Mouse (Mus musculus): ENCODE measurements around the gene Slc9a7. TPM values are rescaled to one million over a fixed set of nuclear protein-coding genes. Genes with fewer than 3 reads are reported as not detected.
A peak's percentile ranks its signal among the peaks of the same experiment; 100 is the strongest.

The Slc9a7 gene
- total and polyA plus RNA-seq, 3 experiments = 2.1 to 4.8 (median 3.8) TPM

DNA sequence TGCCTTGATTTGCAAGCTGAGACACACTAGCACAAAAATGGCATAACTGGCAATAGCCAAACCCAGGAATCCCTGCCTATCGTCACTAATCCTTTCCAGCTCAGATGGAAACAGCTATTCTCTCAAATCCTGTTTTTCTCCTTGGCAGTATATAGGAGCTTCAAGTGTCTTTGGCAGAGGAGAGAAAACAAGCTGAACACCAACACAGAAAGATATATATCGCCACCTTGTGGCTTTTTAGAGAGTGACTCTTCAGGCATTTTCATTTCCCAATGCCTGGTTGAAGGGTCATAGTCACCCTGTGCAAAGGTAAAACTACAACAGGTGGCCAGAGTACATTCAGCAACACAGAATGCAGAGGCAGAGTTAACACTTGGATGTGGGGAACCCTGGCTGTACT lies 134.1 kb downstream of the Slc9a7 start:
- H3K4me3 ChIP-seq = no peak overlapping the region
- H3K4me1 ChIP-seq (ENCODE audit: control insufficient read depth, insufficient read depth, low read length) = peaks cover 3% of the 10 kb centered on the region
- 5% methylated on average over 2 of the region's 2 CpGs for WGBS
- no peaks in the 10 kb centered on the region for H3K36me3 ChIP-seq (ENCODE audit: control insufficient read depth, insufficient read depth, low read length)
- H3K27me3 ChIP-seq (ENCODE audit: control insufficient read depth, insufficient read depth, low read length) = no peaks in the 10 kb centered on the region
- no peaks in the 10 kb centered on the region for H3K79me2 ChIP-seq (replicated peaks; ENCODE audit: control insufficient read depth, insufficient read depth, low read length)
- H3K9ac ChIP-seq (ENCODE audit: low read depth, low read length) = no peak overlapping the region
- intact Hi-C loops (cut with DNase I) = loop anchor here (1.0 kb wide), 1 partner anchor 136 kb away; no protein-coding TSS in a partner anchor
- TF ChIP-seq POLR2A (IDR thresholded peaks at IDR 0.05; ENCODE audit: insufficient read depth, low read depth, low read length) (no peak), CTCF (IDR thresholded peaks at IDR 0.05) (peak; percentile 74)
- H3K27ac ChIP-seq = no peak overlapping the region
- DNase-seq = no peak

DNA sequence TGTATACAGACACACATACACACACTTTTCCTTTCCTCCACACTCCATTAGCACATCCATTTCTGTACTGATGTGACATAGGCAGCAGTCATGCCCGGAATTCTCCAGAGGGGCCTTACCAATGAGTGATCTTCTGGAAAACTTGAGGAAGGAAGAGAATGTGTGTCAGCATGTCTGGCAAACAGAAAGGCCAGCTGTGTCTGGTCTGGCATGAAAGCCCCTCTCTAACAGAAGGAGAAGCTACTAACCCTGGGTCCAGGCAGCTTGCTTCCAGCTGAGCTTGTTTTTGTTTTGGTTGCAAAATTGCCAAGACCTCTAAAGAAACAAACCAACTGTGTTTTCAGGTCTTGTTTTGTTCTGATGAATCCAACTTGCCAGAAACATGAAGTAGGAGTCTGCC lies 162.1 kb downstream of the Slc9a7 start:
- TF ChIP-seq POLR2A (IDR thresholded peaks at IDR 0.05; ENCODE audit: insufficient read depth, low read depth, low read length) = no peak
- no peak for TF ChIP-seq CTCF (IDR thresholded peaks at IDR 0.05)
- no peak for TF ChIP-seq EP300 (IDR thresholded peaks at IDR 0.05; ENCODE audit: insufficient read depth, low read depth, low read length)
- Histone ChIP-seq H3K27ac (no peak overlapping the region), H3K79me2 (replicated peaks; ENCODE audit: control insufficient read depth, insufficient read depth, low read length) (no peaks in the 10 kb centered on the region), H3K9ac (ENCODE audit: low read depth, low read length) (no peak overlapping the region), H3K36me3 (ENCODE audit: control insufficient read depth, insufficient read depth, low read length) (no peaks in the 10 kb centered on the region), H3K27me3 (ENCODE audit: control insufficient read depth, insufficient read depth, low read length) (no peaks in the 10 kb centered on the region), H3K4me1 (ENCODE audit: control insufficient read depth, insufficient read depth, low read length) (no peaks in the 10 kb centered on the region), H3K4me3 (no peak overlapping the region)
- peak; percentile 37 to 41 for DNase-seq
- WGBS = 48% methylated on average over 1 of the region's 1 CpGs
- intact Hi-C loops (cut with DNase I) = no loop called here

DNA sequence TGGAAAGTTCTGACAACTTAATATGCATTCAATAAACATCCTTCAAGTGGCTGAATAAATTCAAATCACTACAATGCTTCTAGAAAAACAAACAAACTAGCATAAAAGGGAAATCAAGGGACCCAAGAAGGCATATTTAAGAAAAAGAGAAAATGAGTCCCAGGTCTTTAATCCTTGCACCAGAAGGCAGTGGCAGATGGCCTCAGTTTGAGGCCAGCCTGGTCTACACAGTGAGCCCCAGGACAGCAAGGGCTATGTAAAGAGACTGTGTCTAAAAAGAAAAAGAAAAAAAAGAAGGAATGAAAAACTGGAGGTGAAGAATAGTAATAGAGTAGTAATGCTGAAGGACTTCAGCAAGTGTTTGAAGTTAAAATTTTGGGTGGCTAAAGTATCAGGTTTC lies 162.7 kb downstream of the Slc9a7 start:
- H3K27ac ChIP-seq = no peak overlapping the region
- no peak for TF ChIP-seq EP300 (IDR thresholded peaks at IDR 0.05; ENCODE audit: insufficient read depth, low read depth, low read length)
- no peak for TF ChIP-seq POLR2A (IDR thresholded peaks at IDR 0.05; ENCODE audit: insufficient read depth, low read depth, low read length)
- TF ChIP-seq CTCF (IDR thresholded peaks at IDR 0.05) = no peak
- no peaks in the 10 kb centered on the region for H3K36me3 ChIP-seq (ENCODE audit: control insufficient read depth, insufficient read depth, low read length)
- DNase-seq = no peak
- H3K9ac ChIP-seq (ENCODE audit: low read depth, low read length) = no peak overlapping the region
- H3K4me1 ChIP-seq (ENCODE audit: control insufficient read depth, insufficient read depth, low read length) = no peaks in the 10 kb centered on the region
- H3K27me3 ChIP-seq (ENCODE audit: control insufficient read depth, insufficient read depth, low read length) = no peaks in the 10 kb centered on the region
- H3K79me2 ChIP-seq (replicated peaks; ENCODE audit: control insufficient read depth, insufficient read depth, low read length) = no peaks in the 10 kb centered on the region
- H3K4me3 ChIP-seq = no peak overlapping the region
- intact Hi-C loops (cut with DNase I) = no loop called here

DNA sequence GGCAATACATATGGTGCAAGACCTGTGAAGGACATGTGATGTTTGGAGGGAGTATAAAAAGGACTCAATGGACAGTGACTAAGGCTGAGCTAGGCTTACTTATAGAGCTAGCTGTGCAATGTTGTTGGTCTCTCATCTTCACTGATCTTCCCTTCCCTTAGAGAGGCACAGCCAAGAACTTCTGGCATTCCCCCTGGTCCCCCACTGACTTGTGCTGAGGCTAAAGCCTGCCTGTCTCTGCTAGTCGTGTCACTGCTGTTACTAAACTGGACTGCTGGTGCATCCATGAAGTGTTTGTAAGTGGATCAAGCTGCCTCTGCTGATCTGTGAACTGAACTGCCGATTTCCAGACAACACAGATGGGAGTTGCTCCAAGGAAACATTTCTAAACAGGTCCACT lies 166.1 kb downstream of the Slc9a7 start:
- Histone ChIP-seq H3K27me3 (ENCODE audit: control insufficient read depth, insufficient read depth, low read length) (no peaks in the 10 kb centered on the region), H3K36me3 (ENCODE audit: control insufficient read depth, insufficient read depth, low read length) (no peaks in the 10 kb centered on the region), H3K9ac (ENCODE audit: low read depth, low read length) (no peak overlapping the region), H3K27ac (no peak overlapping the region), H3K79me2 (replicated peaks; ENCODE audit: control insufficient read depth, insufficient read depth, low read length) (no peaks in the 10 kb centered on the region), H3K4me1 (ENCODE audit: control insufficient read depth, insufficient read depth, low read length) (no peaks in the 10 kb centered on the region), H3K4me3 (no peak overlapping the region)
- intact Hi-C loops (cut with DNase I) = no loop called here
- TF ChIP-seq CTCF (IDR thresholded peaks at IDR 0.05) (no peak), POLR2A (IDR thresholded peaks at IDR 0.05; ENCODE audit: insufficient read depth, low read depth, low read length) (no peak), EP300 (IDR thresholded peaks at IDR 0.05; ENCODE audit: insufficient read depth, low read depth, low read length) (no peak)
- WGBS = 48% methylated on average over 2 of the region's 2 CpGs
- DNase-seq = no peak

DNA sequence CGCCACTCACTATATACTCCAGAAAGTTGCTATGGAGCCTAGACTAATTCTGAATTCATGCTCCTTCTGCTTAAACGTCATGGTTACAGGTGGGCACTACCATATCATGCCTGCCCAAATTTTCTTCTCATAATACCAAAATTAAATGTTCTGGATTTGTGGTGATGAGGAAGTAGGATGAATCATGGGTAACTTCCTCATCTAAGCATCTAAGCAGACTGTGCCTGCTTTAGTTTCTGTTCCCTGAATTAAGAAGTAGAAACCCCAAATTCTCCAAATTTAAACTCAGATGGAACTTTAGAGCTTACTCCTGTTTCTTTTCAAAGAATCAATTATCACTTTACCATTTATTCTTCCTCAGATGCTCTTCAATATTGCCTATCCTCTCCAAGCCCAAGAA lies 173.9 kb downstream of the Slc9a7 start:
- H3K27me3 ChIP-seq (ENCODE audit: control insufficient read depth, insufficient read depth, low read length) = no peaks in the 10 kb centered on the region
- H3K4me1 ChIP-seq (ENCODE audit: control insufficient read depth, insufficient read depth, low read length) = no peaks in the 10 kb centered on the region
- no peak overlapping the region for H3K9ac ChIP-seq (ENCODE audit: low read depth, low read length)
- TF ChIP-seq POLR2A (IDR thresholded peaks at IDR 0.05; ENCODE audit: insufficient read depth, low read depth, low read length) (no peak), CTCF (IDR thresholded peaks at IDR 0.05) (no peak), EP300 (IDR thresholded peaks at IDR 0.05; ENCODE audit: insufficient read depth, low read depth, low read length) (no peak)
- intact Hi-C loops (cut with DNase I) = no loop called here
- no peak overlapping the region for H3K4me3 ChIP-seq
- H3K36me3 ChIP-seq (ENCODE audit: control insufficient read depth, insufficient read depth, low read length) = no peaks in the 10 kb centered on the region
- 57% methylated on average over 2 of the region's 2 CpGs for WGBS
- no peaks in the 10 kb centered on the region for H3K79me2 ChIP-seq (replicated peaks; ENCODE audit: control insufficient read depth, insufficient read depth, low read length)
- DNase-seq = no peak
- H3K27ac ChIP-seq = no peak overlapping the region

DNA sequence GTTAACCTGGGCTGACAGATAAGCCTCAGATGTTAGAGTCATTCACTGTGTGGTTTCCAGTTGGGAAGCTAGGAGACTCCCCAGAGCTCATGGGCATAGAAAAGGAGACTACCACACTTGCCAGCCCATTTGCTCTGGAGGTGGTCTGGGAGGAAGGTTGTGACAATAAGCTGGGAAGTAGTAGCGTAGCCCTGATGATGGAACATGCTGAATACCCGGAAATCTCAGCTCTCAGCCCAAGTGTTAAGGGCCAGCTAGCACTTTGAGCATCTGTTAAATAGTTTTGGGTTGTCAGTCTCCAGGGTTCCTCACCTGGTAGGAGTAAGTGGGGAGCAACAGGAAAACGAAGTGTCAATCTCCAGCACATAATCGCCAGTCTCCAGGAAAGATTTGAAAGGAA lies 221.4 kb downstream of the Slc9a7 start:
- TF ChIP-seq EP300 (IDR thresholded peaks at IDR 0.05; ENCODE audit: insufficient read depth, low read depth, low read length) = peak; percentile 61; the same call in 1 of the 2 replicates
- TF ChIP-seq CTCF (IDR thresholded peaks at IDR 0.05) = no peak
- Histone ChIP-seq H3K79me2 (replicated peaks; ENCODE audit: control insufficient read depth, insufficient read depth, low read length) (no peaks in the 10 kb centered on the region), H3K36me3 (ENCODE audit: control insufficient read depth, insufficient read depth, low read length) (no peaks in the 10 kb centered on the region), H3K27me3 (ENCODE audit: control insufficient read depth, insufficient read depth, low read length) (no peaks in the 10 kb centered on the region), H3K27ac (no peak overlapping the region), H3K9ac (ENCODE audit: low read depth, low read length) (no peak overlapping the region), H3K4me3 (no peak overlapping the region), H3K4me1 (ENCODE audit: control insufficient read depth, insufficient read depth, low read length) (peaks cover 4% of the 10 kb centered on the region)
- 57% methylated on average over 4 of the region's 4 CpGs for WGBS
- intact Hi-C loops (cut with DNase I) = no loop called here
- DNase-seq = peak in 1 of 2 experiments; percentile 43

Data from heart, adult 2 months (tissue).